Comparison of ENCODE assay signal across 13 mouse cellular contexts in the genomic region with DNA sequence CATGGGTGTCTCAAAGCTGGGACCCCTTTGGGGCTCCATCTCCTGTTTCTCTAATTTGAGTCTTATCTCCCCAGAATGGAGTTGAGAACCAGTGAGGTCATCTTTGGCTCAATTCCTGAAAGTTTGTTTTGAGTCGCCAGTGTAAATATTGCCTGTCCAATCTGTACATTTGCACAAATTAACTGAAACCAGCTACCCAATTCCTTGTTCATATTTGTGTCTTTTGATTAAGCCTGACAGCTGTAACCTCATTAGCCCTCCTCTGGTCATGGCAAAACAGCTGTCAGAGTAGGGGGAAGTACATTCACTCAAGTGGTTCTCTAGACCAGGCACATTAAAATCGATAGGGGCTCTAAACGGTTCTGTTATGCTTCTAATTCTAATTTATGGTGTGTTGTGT.
A peak's percentile ranks its signal among the peaks of the same experiment; 100 is the strongest.
DNase-seq lines count a peak whose midpoint lies in the region; ATAC-seq lines count a peak whose summit lies in the region.
"Had no signal": no experiment of that assay in that cellular context is flagged by ENCODE, and none has a peak within 500 bp of the region (broad histone marks: within the 10 kb centered on the region; RNA-seq: fewer than 3 reads in every experiment).

No protein-coding gene starts in this region.

- no peak overlapping the region for H3K4me3 ChIP-seq in forebrain, embryonic 12.5 days (replicated peaks)
- no peak overlapping the region for H3K4me3 ChIP-seq in forebrain, embryonic 10.5 days
- H3K4me3 ChIP-seq in hindbrain, embryonic 15.5 days: no peak overlapping the region
- H3K4me3 ChIP-seq in hindbrain, embryonic 14.5 days (replicated peaks; ENCODE audit: low read length): no peak overlapping the region
- no peak overlapping the region for H3K4me3 ChIP-seq in limb, embryonic 13.5 days
- H3K4me3 ChIP-seq in limb, embryonic 10.5 days: no peak overlapping the region
- no peak overlapping the region for H3K4me3 ChIP-seq in embryonic facial prominence, embryonic 12.5 days

- no peak overlapping the region for H3K27ac ChIP-seq in forebrain, embryonic 12.5 days
- no peak overlapping the region for H3K27ac ChIP-seq in forebrain, embryonic 10.5 days
- H3K27ac ChIP-seq in hindbrain, embryonic 15.5 days (replicated peaks): no peak overlapping the region
- H3K27ac ChIP-seq in hindbrain, embryonic 14.5 days: no peak overlapping the region
- H3K27ac ChIP-seq in limb, embryonic 13.5 days: no peak overlapping the region
- H3K27ac ChIP-seq in limb, embryonic 10.5 days: no peak overlapping the region
- H3K27ac ChIP-seq in embryonic facial prominence, embryonic 12.5 days: 0 out of 2 replicates have a peak overlapping the region, but pooled peaks have one; percentile 1
- H3K27ac ChIP-seq: liver, embryonic 14.5 days had no signal

- DNase-seq in forebrain, embryonic 10.5 days (ENCODE audit: extremely low spot score, low spot score): no peak
- DNase-seq in hindbrain, embryonic 14.5 days (ENCODE audit: low spot score): no peak
- DNase-seq in limb, embryonic 10.5 days (ENCODE audit: low spot score): no peak
- DNase-seq in frontal cortex, postnatal 10 days (ENCODE audit: low spot score in 2 of 2): no peak
- DNase-seq: adrenal gland, postnatal 36 days; kidney, adult 9 months; lung, postnatal 14 days had no signal

- H3K27me3 ChIP-seq in forebrain, embryonic 12.5 days: no peaks in the 10 kb centered on the region
- H3K27me3 ChIP-seq in forebrain, embryonic 10.5 days (ENCODE audit: poor library complexity, severe bottlenecking): no peaks in the 10 kb centered on the region
- no peaks in the 10 kb centered on the region for H3K27me3 ChIP-seq in hindbrain, embryonic 15.5 days
- no peaks in the 10 kb centered on the region for H3K27me3 ChIP-seq in hindbrain, embryonic 14.5 days (ENCODE audit: control insufficient read depth, insufficient read depth, low read length)
- H3K27me3 ChIP-seq in limb, embryonic 13.5 days: no peaks in the 10 kb centered on the region
- no peaks in the 10 kb centered on the region for H3K27me3 ChIP-seq in limb, embryonic 10.5 days (ENCODE audit: low read depth, poor library complexity, severe bottlenecking)
- no peaks in the 10 kb centered on the region for H3K27me3 ChIP-seq in embryonic facial prominence, embryonic 12.5 days

- ATAC-seq in forebrain, embryonic 12.5 days (ENCODE audit: low FRiP score): peak; percentile 27; the same call in 1 of the 2 replicates
- ATAC-seq in hindbrain, embryonic 15.5 days (ENCODE audit: low FRiP score, low read depth): no peak
- ATAC-seq in hindbrain, embryonic 14.5 days (ENCODE audit: low FRiP score): no peak
- ATAC-seq in limb, embryonic 13.5 days (ENCODE audit: low FRiP score, low read depth): peak; percentile 48; the same call in 1 of the 2 replicates
- ATAC-seq in embryonic facial prominence, embryonic 12.5 days (ENCODE audit: insufficient number of reproducible peaks, insufficient read depth, low FRiP score, low TSS enrichment): 0 out of 2 replicates have a peak, but pooled peaks have one; percentile 35
- ATAC-seq: activated CD4-positive, CD25-positive, alpha-beta regulatory T cell, adult 4 months had no signal

- no peaks in the 10 kb centered on the region for H3K9me3 ChIP-seq in forebrain, embryonic 12.5 days
- no peaks in the 10 kb centered on the region for H3K9me3 ChIP-seq in forebrain, embryonic 10.5 days
- H3K9me3 ChIP-seq in hindbrain, embryonic 15.5 days: no peaks in the 10 kb centered on the region
- no peaks in the 10 kb centered on the region for H3K9me3 ChIP-seq in hindbrain, embryonic 14.5 days (ENCODE audit: control insufficient read depth, low read length)
- no peaks in the 10 kb centered on the region for H3K9me3 ChIP-seq in limb, embryonic 13.5 days
- no peaks in the 10 kb centered on the region for H3K9me3 ChIP-seq in limb, embryonic 10.5 days (replicated peaks)
- no peaks in the 10 kb centered on the region for H3K9me3 ChIP-seq in embryonic facial prominence, embryonic 12.5 days

- WGBS in forebrain, embryonic 12.5 days: 73% methylated on average over 3 of the region's 3 CpGs
- WGBS in forebrain, embryonic 10.5 days: 87% methylated on average over 3 of the region's 3 CpGs
- 68% methylated on average over 3 of the region's 3 CpGs for WGBS in hindbrain, embryonic 15.5 days
- 72% methylated on average over 3 of the region's 3 CpGs for WGBS in hindbrain, embryonic 14.5 days
- WGBS in limb, embryonic 13.5 days: 31% methylated on average over 3 of the region's 3 CpGs
- 58% methylated on average over 3 of the region's 3 CpGs for WGBS in limb, embryonic 10.5 days
- 48% methylated on average over 3 of the region's 3 CpGs for WGBS in embryonic facial prominence, embryonic 12.5 days

- 0 out of 2 replicates have a peak overlapping the region, but pooled peaks have one; percentile 8 for H3K4me2 ChIP-seq in forebrain, embryonic 12.5 days
- H3K4me2 ChIP-seq in hindbrain, embryonic 15.5 days: peak overlapping the region; percentile 17; the same call in 1 of the 2 replicates
- no peak overlapping the region for H3K4me2 ChIP-seq in hindbrain, embryonic 14.5 days (replicated peaks)
- H3K4me2 ChIP-seq in limb, embryonic 13.5 days (replicated peaks): no peak overlapping the region
- H3K4me2 ChIP-seq in embryonic facial prominence, embryonic 12.5 days (replicated peaks): no peak overlapping the region

- H3K4me1 ChIP-seq in forebrain, embryonic 12.5 days: peaks cover 6% of the 10 kb centered on the region
- H3K4me1 ChIP-seq in forebrain, embryonic 10.5 days: peaks cover 13% of the 10 kb centered on the region
- no peaks in the 10 kb centered on the region for H3K4me1 ChIP-seq in hindbrain, embryonic 15.5 days (replicated peaks)
- H3K4me1 ChIP-seq in hindbrain, embryonic 14.5 days (replicated peaks; ENCODE audit: control insufficient read depth, insufficient read depth, low read length): no peaks in the 10 kb centered on the region
- H3K4me1 ChIP-seq in limb, embryonic 13.5 days: peaks cover 35% of the 10 kb centered on the region
- peaks cover 25% of the 10 kb centered on the region for H3K4me1 ChIP-seq in limb, embryonic 10.5 days
- H3K4me1 ChIP-seq in embryonic facial prominence, embryonic 12.5 days: peaks cover 16% of the 10 kb centered on the region; the same call in 1 of the 2 replicates

- H3K9ac ChIP-seq in forebrain, embryonic 12.5 days: no peak overlapping the region
- no peak overlapping the region for H3K9ac ChIP-seq in hindbrain, embryonic 15.5 days
- no peak overlapping the region for H3K9ac ChIP-seq in hindbrain, embryonic 14.5 days
- no peak overlapping the region for H3K9ac ChIP-seq in limb, embryonic 13.5 days
- H3K9ac ChIP-seq in embryonic facial prominence, embryonic 12.5 days: no peak overlapping the region
- H3K9ac ChIP-seq: liver, embryonic 14.5 days had no signal

- H3K36me3 ChIP-seq in forebrain, embryonic 12.5 days (replicated peaks): no peaks in the 10 kb centered on the region
- H3K36me3 ChIP-seq in forebrain, embryonic 10.5 days (replicated peaks): no peaks in the 10 kb centered on the region
- no peaks in the 10 kb centered on the region for H3K36me3 ChIP-seq in hindbrain, embryonic 15.5 days
- H3K36me3 ChIP-seq in hindbrain, embryonic 14.5 days (replicated peaks; ENCODE audit: control insufficient read depth, insufficient read depth): no peaks in the 10 kb centered on the region
- no peaks in the 10 kb centered on the region for H3K36me3 ChIP-seq in limb, embryonic 13.5 days
- H3K36me3 ChIP-seq in limb, embryonic 10.5 days: no peaks in the 10 kb centered on the region
- no peaks in the 10 kb centered on the region for H3K36me3 ChIP-seq in embryonic facial prominence, embryonic 12.5 days

Comparison
In these comparisons a context has a peak if more than half of its experiments do, and no peak if none do; other contexts are left out.
1. H3K4me2 ChIP-seq: peak in forebrain, embryonic 12.5 days (single experiment) and hindbrain, embryonic 15.5 days (single experiment); none in hindbrain, embryonic 14.5 days (single experiment), limb, embryonic 13.5 days (single experiment) and embryonic facial prominence, embryonic 12.5 days (single experiment).
2. ATAC-seq: peak in forebrain, embryonic 12.5 days (single experiment), limb, embryonic 13.5 days (single experiment) and embryonic facial prominence, embryonic 12.5 days (single experiment); none in hindbrain, embryonic 15.5 days (single experiment) and hindbrain, embryonic 14.5 days (single experiment).